Mouse (Mus musculus) stomach, postnatal 0 days (tissue): ENCODE data around the gene Wdr70. TPM values are rescaled to one million over a fixed set of nuclear protein-coding genes. Genes with fewer than 3 reads are reported as not detected.

ENCODE experiments used
- ATAC-seq: fragments of 200-750 bp; cut with Nextera tagmentation; 2 replicates; pipeline ENCODE4 v1.8.0; 2017; ENCODE audit not compliant: low FRiP score, low TSS enrichment
- DNase-seq: peaks from one replicate; pipeline ENCODE4 v3.0.0-alpha.2; 2016; ENCODE audit warnings: low spot score
- H3K27ac ChIP-seq: fragments of 300-500 bp; sonication (generic); replicated peaks from 2 replicates; pipeline ENCODE4 v1.5.1; 2014; ENCODE audit warnings: mild to moderate bottlenecking, control low read depth
- H3K27me3 ChIP-seq: fragments of 300-500 bp; sonication (generic); 2 replicates; pipeline ENCODE4 v1.6.1; 2014; ENCODE audit warnings: low read length; ENCODE audit not compliant: control insufficient read depth, insufficient read depth
- H3K36me3 ChIP-seq: fragments of 300-500 bp; sonication (generic); 2 replicates; pipeline ENCODE4 v1.6.1; 2014; ENCODE audit warnings: low read length, mixed read lengths; ENCODE audit not compliant: control insufficient read depth, insufficient read depth
- H3K4me1 ChIP-seq: fragments of 300-500 bp; sonication (generic); replicated peaks from 2 replicates; pipeline ENCODE4 v1.6.1; 2014; ENCODE audit warnings: antibody characterized with exemption; ENCODE audit not compliant: control insufficient read depth, insufficient read depth
- H3K4me2 ChIP-seq: fragments of 300-500 bp; sonication (generic); replicated peaks from 2 replicates; pipeline ENCODE4 v1.6.1; 2014; ENCODE audit warnings: low read depth, mild to moderate bottlenecking, control low read depth, moderate library complexity
- H3K4me3 ChIP-seq: fragments of 300-500 bp; sonication (generic); 2 replicates; pipeline ENCODE4 v1.5.1; 2014; ENCODE audit warnings: low read depth, low read length, control low read depth
- H3K9ac ChIP-seq: fragments of 300-500 bp; sonication (generic); 2 replicates; pipeline ENCODE4 v1.6.1; 2014; ENCODE audit warnings: mild to moderate bottlenecking, low read length, control low read depth, mixed read lengths
- H3K9me3 ChIP-seq: fragments of 300-500 bp; sonication (generic); 2 replicates; pipeline ENCODE4 v1.6.1; 2016; ENCODE audit warnings: low read length; ENCODE audit not compliant: control insufficient read depth
- CTCF ChIP-seq: IDR thresholded peaks from 2 replicates; pipeline ENCODE4 v1.5.1; 2016; ENCODE audit warnings: antibody characterized with exemption, low read depth, mild to moderate bottlenecking, moderate library complexity
- EP300 ChIP-seq: optimal IDR thresholded peaks from 2 replicates; pipeline ENCODE3; 2016; ENCODE audit warnings: antibody characterized with exemption
- WGBS: fragments of 180-500 bp; shearing (Covaris S2); extraction: QIAGEN DNeasy Blood & Tissue Kit; methylation state at CpG from one replicate; pipeline ENCODE4 v1.1.7; 2014; 5-methylcytosine and 5-hydroxymethylcytosine counted together
- polyA plus RNA-seq: library from polyadenylated mRNA; unstranded; fragments of >200 nt; fragmentation: Nextera tagmentation; extraction: Ambion mirVana; gene quantifications from 2 replicates; pipeline ENCODE4 v1.2.1, GENCODE M21; 2015

Gene Wdr70
- 21.4 and 22.6 TPM in 2 replicates for polyA plus RNA-seq

- H3K27ac ChIP-seq: peak within 1 kb of the TSS; percentile 35; the same call in 1 of the 2 replicates
- H3K9ac ChIP-seq: peak within 1 kb of the TSS; percentile 86
- no peaks in the 10 kb centered on the region for H3K36me3 ChIP-seq
- H3K27me3 ChIP-seq: no peaks in the 10 kb centered on the region
- ATAC-seq (peak; percentile 95), DNase-seq (peak; percentile 97)
- peak; percentile 43 for TF ChIP-seq EP300
- peak; percentile 99 for TF ChIP-seq CTCF
- H3K9me3 ChIP-seq: no peaks in the 10 kb centered on the region
- peak within 1 kb of the TSS; percentile 85 for H3K4me3 ChIP-seq
- WGBS: 2% methylated on average over 56 of the region's 56 CpGs
- peak within 1 kb of the TSS; percentile 72 for H3K4me2 ChIP-seq
- H3K4me1 ChIP-seq: no peaks in the 10 kb centered on the region
Observed at GRCm38 (mm10) chr15:8098774-8099749, at the start of gene Wdr70. Wdr70 (minus strand) TSS chr15:8099209.

- H3K4me1 ChIP-seq: no peaks in the 10 kb centered on the region
- H3K9me3 ChIP-seq: no peaks in the 10 kb centered on the region
- H3K36me3 ChIP-seq: peaks cover 27% of the 10 kb centered on the region
- TF ChIP-seq CTCF (no peak), EP300 (no peak)
- DNase-seq (no peak), ATAC-seq (no peak)
- no peaks in the 10 kb centered on the region for H3K27me3 ChIP-seq
- H3K27ac ChIP-seq: no peak overlapping the region
- no peak overlapping the region for H3K4me3 ChIP-seq
- no peak overlapping the region for H3K9ac ChIP-seq
- H3K4me2 ChIP-seq: no peak overlapping the region
- 74% methylated on average over 5 of the region's 5 CpGs for WGBS
Observed at GRCm38 (mm10) chr15:8135606-8136005, 36.6 kb upstream of the Wdr70 start.

GRCm38 (mm10) chr15:8131761-8132160 lies 32.8 kb upstream of the Wdr70 start:
- ATAC-seq (no peak), DNase-seq (no peak)
- Histone ChIP-seq H3K27ac (no peak overlapping the region), H3K4me2 (no peak overlapping the region), H3K4me1 (no peaks in the 10 kb centered on the region), H3K36me3 (peaks cover 29% of the 10 kb centered on the region; the same call in 1 of the 2 replicates), H3K4me3 (no peak overlapping the region), H3K9me3 (no peaks in the 10 kb centered on the region), H3K9ac (no peak overlapping the region), H3K27me3 (no peaks in the 10 kb centered on the region)
- TF ChIP-seq EP300 (no peak), CTCF (no peak)

- DNase-seq (no peak), ATAC-seq (no peak)
- H3K4me1 ChIP-seq: no peaks in the 10 kb centered on the region
- peaks cover 26% of the 10 kb centered on the region; the same call in 1 of the 2 replicates for H3K36me3 ChIP-seq
- no peak overlapping the region for H3K4me2 ChIP-seq
- WGBS: 93% methylated on average over 3 of the region's 3 CpGs
- H3K27ac ChIP-seq: no peak overlapping the region
- H3K27me3 ChIP-seq: no peaks in the 10 kb centered on the region
- no peak overlapping the region for H3K4me3 ChIP-seq
- no peak overlapping the region for H3K9ac ChIP-seq
- H3K9me3 ChIP-seq: no peaks in the 10 kb centered on the region
- TF ChIP-seq EP300: no peak
Observed at GRCm38 (mm10) chr15:8131268-8131667, 32.3 kb upstream of the Wdr70 start.

- Histone ChIP-seq H3K9me3 (no peaks in the 10 kb centered on the region), H3K4me1 (no peaks in the 10 kb centered on the region), H3K4me3 (no peak overlapping the region), H3K4me2 (no peak overlapping the region), H3K27ac (no peak overlapping the region), H3K27me3 (no peaks in the 10 kb centered on the region), H3K9ac (no peak overlapping the region), H3K36me3 (0 out of 2 replicates have a peak, but pooled peaks cover 20% of the 10 kb centered on the region)
- DNase-seq: no peak
- no peak for ATAC-seq
- WGBS: 80% methylated on average over 1 of the region's 1 CpGs
- TF ChIP-seq CTCF (peak; percentile 27), EP300 (no peak)
Observed at GRCm38 (mm10) chr15:8129281-8129680, 30.3 kb upstream of the Wdr70 start.

GRCm38 (mm10) chr15:8109782-8110181 lies 10.8 kb upstream of the Wdr70 start:
- ATAC-seq: no peak
- WGBS: under 1% methylated on average over 8 of the region's 8 CpGs

More at GRCm38 (mm10) chr15:8109782-8110181, 10.8 kb upstream of the Wdr70 start:
- H3K27ac ChIP-seq: no peak overlapping the region
- H3K27me3 ChIP-seq: no peaks in the 10 kb centered on the region
- TF ChIP-seq EP300: no peak
- DNase-seq: no peak
- H3K9ac ChIP-seq: peak overlapping the region; percentile 90
- H3K36me3 ChIP-seq: peaks cover 2% of the 10 kb centered on the region; the same call in 1 of the 2 replicates
- peak overlapping the region; percentile 65 for H3K4me2 ChIP-seq
- H3K4me1 ChIP-seq: no peaks in the 10 kb centered on the region
- peak overlapping the region; percentile 78 for H3K4me3 ChIP-seq
- H3K9me3 ChIP-seq: no peaks in the 10 kb centered on the region
